Mouse (Mus musculus) CH12.LX (cell line): ENCODE data around the gene Hnrnpd. TPM values are rescaled to one million over a fixed set of nuclear protein-coding genes. Genes with fewer than 3 reads are reported as not detected.

Source experiments
- DNase-seq: peaks from one replicate; pipeline ENCODE4 v3.0.0-alpha.2; 2013; ENCODE audit errors: extremely low read depth
- H3K27ac ChIP-seq: 2 replicates; pipeline ENCODE4 v1.5.1; 2012; ENCODE audit warnings: low read depth, mild to moderate bottlenecking, control low read depth, moderate library complexity; ENCODE audit not compliant: insufficient read depth
- H3K27me3 ChIP-seq: replicated peaks from 2 replicates; pipeline ENCODE3; 2012; ENCODE audit warnings: inconsistent platforms
- H3K36me3 ChIP-seq, 2 experiments: replicated peaks in 1 of 2; 2 replicates each; pipeline versions ENCODE3 to v1.6.1; 2012; ENCODE audit warnings: inconsistent platforms in 1 of 2, low read length in 1 of 2, mild to moderate bottlenecking in 1 of 2, mixed read lengths in 1 of 2, moderate library complexity in 1 of 2; ENCODE audit not compliant: control insufficient read depth in 1 of 2, insufficient read depth in 1 of 2
- H3K4me1 ChIP-seq, 2 experiments: 2 replicates each; pipeline ENCODE4 v1.6.1; 2012; ENCODE audit warnings: inconsistent platforms in 1 of 2, moderate library complexity in 1 of 2; ENCODE audit not compliant: insufficient read depth in 2 of 2, control insufficient read depth in 1 of 2
- H3K4me2 ChIP-seq: 2 replicates; pipeline ENCODE4 v1.6.1; 2012; ENCODE audit warnings: low read depth, mild to moderate bottlenecking, control low read depth; ENCODE audit not compliant: poor library complexity, insufficient read depth, severe bottlenecking
- H3K4me3 ChIP-seq, 3 experiments: fragments of 150-350 bp in 1 of 3; sonication (generic) in 1 of 3; replicated peaks in 1 of 3; 2 replicates each; pipeline versions ENCODE3 to v1.5.1; 2011 to 2012; ENCODE audit warnings: low read depth in 2 of 3, low read length in 2 of 3, mild to moderate bottlenecking in 2 of 3, moderate library complexity in 2 of 3, control low read depth in 1 of 3, improper control_type of control experiment in 1 of 3, inconsistent platforms in 1 of 3, mixed read lengths in 1 of 3; ENCODE audit not compliant: poor library complexity in 1 of 3
- H3K79me2 ChIP-seq: replicated peaks from 2 replicates; pipeline ENCODE4 v1.6.1; 2012; ENCODE audit warnings: mild to moderate bottlenecking, moderate library complexity; ENCODE audit not compliant: control insufficient read depth, poor library complexity, insufficient read depth, severe bottlenecking; ENCODE audit errors: extremely low read depth
- H3K9ac ChIP-seq: 2 replicates; pipeline ENCODE4 v1.6.1; 2012; ENCODE audit warnings: low read depth, mild to moderate bottlenecking, control low read depth, moderate library complexity; ENCODE audit not compliant: insufficient read depth
- H3K9me3 ChIP-seq: replicated peaks from 2 replicates; pipeline ENCODE3; 2012; ENCODE audit warnings: low read length, inconsistent platforms, mixed read lengths
- BHLHE40 ChIP-seq: IDR thresholded peaks from 2 replicates; pipeline ENCODE4 v1.6.1; 2011; ENCODE audit warnings: mild to moderate bottlenecking, low read depth, low read length, improper control_type of control experiment
- CHD1 ChIP-seq: IDR thresholded peaks from 2 replicates; pipeline ENCODE4 v1.6.1; 2012; ENCODE audit warnings: low read depth, low read length, improper control_type of control experiment, inconsistent platforms
- CHD2 ChIP-seq: IDR thresholded peaks from 2 replicates; pipeline ENCODE4 v1.6.1; 2011; ENCODE audit warnings: low read length, improper control_type of control experiment
- CTCF ChIP-seq, 2 experiments: IDR thresholded peaks in 1 of 2; conservative IDR thresholded peaks in 1 of 2; 2 replicates each; pipeline ENCODE4 v1.5.1; 2011 to 2012; ENCODE audit warnings: low read depth in 2 of 2, low read length in 2 of 2, improper control_type of control experiment in 1 of 2, inconsistent platforms in 1 of 2, mild to moderate bottlenecking in 1 of 2, moderate library complexity in 1 of 2
- E2F4 ChIP-seq: IDR thresholded peaks from 2 replicates; pipeline ENCODE4 v1.6.1; 2011; ENCODE audit warnings: low read depth, low read length, improper control_type of control experiment; ENCODE audit not compliant: insufficient replicate concordance
- EP300 ChIP-seq: IDR thresholded peaks from 2 replicates; pipeline ENCODE4 v1.6.1; 2011; ENCODE audit warnings: low read length, improper control_type of control experiment
- ETS1 ChIP-seq: conservative IDR thresholded peaks from 2 replicates; pipeline ENCODE4 v1.6.1; 2012; ENCODE audit warnings: low read depth, mild to moderate bottlenecking, inconsistent platforms, low read length, improper control_type of control experiment, moderate library complexity
- GABPA ChIP-seq: IDR thresholded peaks from 2 replicates; pipeline ENCODE4 v1.6.1; 2012; ENCODE audit warnings: low read depth, low read length, improper control_type of control experiment, inconsistent platforms; ENCODE audit not compliant: insufficient replicate concordance
- HCFC1 ChIP-seq: IDR thresholded peaks from 2 replicates; pipeline ENCODE4 v1.6.1; 2012; ENCODE audit warnings: low read depth, mild to moderate bottlenecking, inconsistent platforms, low read length, improper control_type of control experiment
- JUN ChIP-seq: IDR thresholded peaks from 2 replicates; pipeline ENCODE4 v1.6.1; 2011; ENCODE audit warnings: low read depth, mild to moderate bottlenecking, low read length, improper control_type of control experiment, moderate library complexity; ENCODE audit not compliant: insufficient read depth
- MAX ChIP-seq: IDR thresholded peaks from 2 replicates; pipeline ENCODE4 v1.6.1; 2011; ENCODE audit warnings: low read length, improper control_type of control experiment
- MXI1 ChIP-seq: IDR thresholded peaks from 2 replicates; pipeline ENCODE4 v1.6.1; 2011; ENCODE audit warnings: mild to moderate bottlenecking, low read depth, low read length, improper control_type of control experiment
- MYC ChIP-seq: IDR thresholded peaks from 2 replicates; pipeline ENCODE4 v1.6.1; 2011; ENCODE audit warnings: low read depth, mild to moderate bottlenecking, improper control_type of control experiment, low read length
- NELFE ChIP-seq: IDR thresholded peaks from 2 replicates; pipeline ENCODE4 v1.6.1; 2011; ENCODE audit warnings: low read depth, low read length, improper control_type of control experiment
- NRF1 ChIP-seq: IDR thresholded peaks from 2 replicates; pipeline ENCODE4 v1.6.1; 2014; ENCODE audit warnings: low read depth, mild to moderate bottlenecking, inconsistent platforms, low read length, improper control_type of control experiment, moderate library complexity
- PAX5 ChIP-seq: IDR thresholded peaks from 2 replicates; pipeline ENCODE4 v1.6.1; 2012; ENCODE audit warnings: low read length, inconsistent platforms, mixed read lengths
- SIN3A ChIP-seq: IDR thresholded peaks from 2 replicates; pipeline ENCODE4 v1.6.1; 2012; ENCODE audit warnings: low read length, improper control_type of control experiment, inconsistent platforms
- SMC3 ChIP-seq: IDR thresholded peaks from 2 replicates; pipeline ENCODE4 v1.6.1; 2011; ENCODE audit warnings: low read depth, low read length, improper control_type of control experiment
- TBP ChIP-seq: conservative IDR thresholded peaks from 2 replicates; pipeline ENCODE4 v1.6.1; 2011; ENCODE audit warnings: low read depth, low read length, improper control_type of control experiment
- TCF12 ChIP-seq: IDR thresholded peaks from 2 replicates; pipeline ENCODE4 v1.6.1; 2014; ENCODE audit warnings: low read depth, mild to moderate bottlenecking, inconsistent platforms, low read length, improper control_type of control experiment
- ZNF384 ChIP-seq: IDR thresholded peaks from 2 replicates; pipeline ENCODE4 v1.6.1; 2012; ENCODE audit warnings: low read depth, low read length, improper control_type of control experiment, inconsistent platforms
- dilution Hi-C: fragments of 300-500 bp; cut with MboI; formaldehyde crosslinking; loops from 2 replicates; pipeline ENCODE4 v1.14.3; 2020; ENCODE audit warnings: low sequenced_read_pairs; ENCODE audit not compliant: extremely low pct_unique_long_range_greater_than_20kb, extremely low pct_ligation_motif_present
- in situ Hi-C: fragments of 300-500 bp; cut with MboI; formaldehyde crosslinking; loops from 3 replicates; pipeline ENCODE4 v1.14.3; 2019; ENCODE audit warnings: low sequenced_read_pairs, low pct_ligation_motif_present, low pct_unique_long_range_greater_than_20kb, mixed read lengths
- polyA plus RNA-seq: library from polyadenylated mRNA; unstranded; fragments of >175 nt; gene quantifications from 2 replicates; pipeline ENCODE4 v1.2.1, GENCODE M21; 2012; ENCODE audit warnings: low read depth; ENCODE audit not compliant: insufficient read length
- total RNA-seq, 2 experiments: library from RNA; depleted of rRNA; stranded (reverse); fragments of 300-350 nt in 1 of 2; fragments of >200 nt in 1 of 2; gene quantifications; 2 replicates each; pipeline ENCODE4 v1.2.3; 2012 to 2014

The Hnrnpd gene
- total and polyA plus RNA-seq, 3 experiments = 19.0 to 319 (median 41.3) TPM

DNA sequence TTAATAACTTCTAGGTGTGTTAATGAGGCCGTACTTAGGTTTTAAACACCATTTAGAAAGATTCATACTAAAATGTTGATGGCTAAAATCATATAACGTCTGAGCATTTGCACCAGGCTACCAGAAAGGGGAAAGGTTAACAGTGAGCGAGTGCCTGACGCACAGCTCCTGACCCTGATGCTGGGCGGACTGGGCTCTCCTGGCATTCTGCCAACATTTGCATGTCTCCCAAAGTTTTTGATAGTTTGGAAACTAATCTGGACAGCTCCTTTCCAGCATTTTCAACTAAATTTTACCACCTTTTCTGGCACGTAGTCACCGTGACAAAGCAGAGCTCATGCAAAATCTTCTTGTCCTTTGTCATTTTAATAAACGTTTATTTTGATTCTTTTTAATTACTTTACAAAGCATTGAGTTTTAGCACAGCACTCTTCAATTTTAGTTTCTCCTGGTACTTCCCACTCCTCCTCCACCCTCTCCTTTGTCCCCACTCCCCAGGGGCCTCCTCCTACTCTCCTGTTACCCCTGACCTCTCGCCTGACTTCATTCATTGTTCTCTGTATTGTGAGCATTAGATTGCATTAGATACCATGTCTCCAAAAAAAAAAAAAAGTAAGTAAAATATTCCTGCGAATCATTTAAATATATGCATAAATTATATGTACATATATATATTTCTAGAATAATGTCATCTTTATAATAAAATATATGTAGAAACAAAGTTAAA, 36.8 kb downstream of the Hnrnpd start:
- no peak for DNase-seq
- no peak for TF ChIP-seq E2F4
- no peak overlapping the region for H3K4me3 ChIP-seq
- H3K4me2 ChIP-seq = no peak overlapping the region
- H3K79me2 ChIP-seq = no peaks in the 10 kb centered on the region
- H3K9ac ChIP-seq = no peak overlapping the region
- H3K27me3 ChIP-seq = no peaks in the 10 kb centered on the region
- no peaks in the 10 kb centered on the region for H3K36me3 ChIP-seq
- no peak overlapping the region for H3K27ac ChIP-seq
- dilution Hi-C loops (no loop called here), in situ Hi-C loops (loop anchor here (25.0 kb wide), 2 partner anchors 295 to 370 kb away; no protein-coding TSS in a partner anchor)
- H3K4me1 ChIP-seq = no peaks in the 10 kb centered on the region
- peaks cover 12% of the 10 kb centered on the region for H3K9me3 ChIP-seq

DNA sequence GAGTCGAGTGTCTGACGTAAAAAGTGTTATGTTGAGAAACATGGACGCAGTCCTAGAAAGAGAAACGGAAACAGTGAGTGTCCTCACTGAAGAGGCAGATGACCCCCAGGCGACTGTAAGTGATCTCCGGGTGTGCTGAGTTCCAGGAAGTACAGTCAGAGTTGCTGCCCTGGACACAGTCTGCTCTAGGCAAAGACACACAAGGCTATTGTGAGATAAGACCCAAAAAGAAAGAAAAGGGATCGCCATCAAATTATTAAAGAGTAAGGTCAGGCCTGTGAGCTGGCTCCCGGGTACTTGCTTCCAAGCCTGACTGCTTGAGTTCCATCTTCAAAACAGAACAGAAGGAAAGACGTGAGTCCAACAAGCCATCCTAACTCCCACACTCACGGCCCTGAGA, 37.5 kb downstream of the Hnrnpd start:
- in situ Hi-C loops (loop anchor here (25.0 kb wide), 2 partner anchors 296 to 371 kb away; no protein-coding TSS in a partner anchor), dilution Hi-C loops (no loop called here)
- TF ChIP-seq NELFE (no peak), CHD1 (no peak), PAX5 (no peak), BHLHE40 (no peak), TBP (no peak), JUN (no peak), MYC (no peak), MAX (no peak), NRF1 (no peak), SIN3A (no peak), SMC3 (no peak), HCFC1 (no peak), CTCF (conservative IDR thresholded peaks at IDR 0.05 in 1 of 2, IDR thresholded peaks at IDR 0.05 in 1 of 2; ENCODE audit: low read depth in 2 of 2, low read length in 2 of 2) (no peak), TCF12 (no peak), ZNF384 (no peak), GABPA (no peak), MXI1 (no peak), EP300 (no peak), ETS1 (no peak), CHD2 (no peak)
- Histone ChIP-seq H3K9me3 (peaks cover 12% of the 10 kb centered on the region), H3K4me3 (no peak overlapping the region), H3K27ac (no peak overlapping the region), H3K4me1 (no peaks in the 10 kb centered on the region), H3K36me3 (no peaks in the 10 kb centered on the region), H3K79me2 (no peaks in the 10 kb centered on the region), H3K27me3 (no peaks in the 10 kb centered on the region), H3K4me2 (no peak overlapping the region), H3K9ac (no peak overlapping the region)
- no peak for DNase-seq
